Mouse (Mus musculus) kidney, embryonic 16.5 days (tissue): ENCODE measurements around the gene Olfr974. TPM values are rescaled to one million over a fixed set of nuclear protein-coding genes. Genes with fewer than 3 reads are reported as not detected.
"Not testable (repeated sequence)": the region's sequence is repeated elsewhere in the genome, so short reads cannot be mapped to it uniquely, and the experiment has no call there.

Experiments used
- ATAC-seq: fragments of 200-750 bp; cut with Nextera tagmentation; 2 replicates; pipeline ENCODE4 v1.8.0; 2017; ENCODE audit warnings: moderate TSS enrichment; ENCODE audit not compliant: low FRiP score, low TSS enrichment
- H3K27ac ChIP-seq: fragments of 300-500 bp; sonication (generic); 2 replicates; pipeline ENCODE4 v1.5.1; 2014; ENCODE audit warnings: low read length
- H3K27me3 ChIP-seq: fragments of 300-500 bp; sonication (generic); 2 replicates; pipeline ENCODE4 v1.6.1; 2014; ENCODE audit warnings: low read length, control low read depth, mixed read lengths; ENCODE audit not compliant: insufficient read depth
- H3K36me3 ChIP-seq: fragments of 300-500 bp; sonication (generic); 2 replicates; pipeline ENCODE4 v1.6.1; 2014; ENCODE audit warnings: low read length, control low read depth, mixed read lengths; ENCODE audit not compliant: insufficient read depth
- H3K4me1 ChIP-seq: fragments of 300-500 bp; sonication (generic); 2 replicates; pipeline ENCODE4 v1.6.1; 2014; ENCODE audit warnings: low read length, control low read depth, mixed read lengths; ENCODE audit not compliant: insufficient read depth
- H3K4me2 ChIP-seq: fragments of 300-500 bp; sonication (generic); replicated peaks from 2 replicates; pipeline ENCODE4 v1.6.1; 2014; ENCODE audit warnings: low read depth, low read length
- H3K4me3 ChIP-seq: fragments of 300-500 bp; sonication (generic); 2 replicates; pipeline ENCODE4 v1.5.1; 2014; ENCODE audit warnings: mild to moderate bottlenecking, low read length
- H3K9ac ChIP-seq: fragments of 300-500 bp; sonication (generic); replicated peaks from 2 replicates; pipeline ENCODE4 v1.6.1; 2014; ENCODE audit warnings: low read length
- H3K9me3 ChIP-seq: fragments of 300-500 bp; sonication (generic); 2 replicates; pipeline ENCODE4 v1.6.1; 2016; ENCODE audit warnings: low read length, control low read depth
- WGBS: fragments of 180-500 bp; shearing (Covaris S2); extraction: QIAGEN DNeasy Blood & Tissue Kit; methylation state at CpG from one replicate; pipeline ENCODE4 v1.1.7; 2014; 5-methylcytosine and 5-hydroxymethylcytosine counted together
- polyA plus RNA-seq: library from polyadenylated mRNA; unstranded; fragments of >200 nt; fragmentation: Nextera tagmentation; extraction: Ambion mirVana; gene quantifications from 2 replicates; pipeline ENCODE4 v1.2.1, GENCODE M21; 2015

The Olfr974 gene
- polyA plus RNA-seq = not detected in 2 replicates

GRCm38 (mm10) chr9:39937201-39937600 is at the start of gene Olfr974:
Olfr974 (plus strand) TSS chr9:39937501.
- H3K9ac ChIP-seq = no peak within 1 kb of the TSS
- H3K27ac ChIP-seq = no peak within 1 kb of the TSS
- H3K4me3 ChIP-seq = no peak within 1 kb of the TSS
- ATAC-seq = no peak
- WGBS = 85% methylated on average over 1 of the region's 1 CpGs
- no peak within 1 kb of the TSS for H3K4me2 ChIP-seq
- H3K4me1 ChIP-seq = no peaks in the 10 kb centered on the region
- no peaks in the 10 kb centered on the region for H3K27me3 ChIP-seq
- H3K9me3 ChIP-seq = no peaks in the 10 kb centered on the region
- H3K36me3 ChIP-seq = no peaks in the 10 kb centered on the region

GRCm38 (mm10) chr9:39905106-39905505 is 32.2 kb upstream of the Olfr974 start:
- no peak for ATAC-seq
- 77% methylated on average over 6 of the region's 6 CpGs for WGBS
- H3K9me3 ChIP-seq = no peaks in the 10 kb centered on the region

GRCm38 (mm10) chr9:39907036-39907435 is 30.3 kb upstream of the Olfr974 start, which contains the start of gene Olfr229:
Olfr229 (plus strand) TSS chr9:39907336.
- no peak for ATAC-seq
- 73% methylated on average over 2 of the region's 2 CpGs for WGBS
- no peak within 1 kb of the TSS for H3K9ac ChIP-seq
- no peaks in the 10 kb centered on the region for H3K9me3 ChIP-seq
- no peaks in the 10 kb centered on the region for H3K36me3 ChIP-seq
- no peaks in the 10 kb centered on the region for H3K4me1 ChIP-seq
- no peak within 1 kb of the TSS for H3K27ac ChIP-seq
- H3K4me2 ChIP-seq = no peak within 1 kb of the TSS
- H3K4me3 ChIP-seq = no peak within 1 kb of the TSS
- H3K27me3 ChIP-seq = no peaks in the 10 kb centered on the region

More at GRCm38 (mm10) chr9:39905106-39905505, 32.2 kb upstream of the Olfr974 start:
- Histone ChIP-seq H3K27me3 (no peaks in the 10 kb centered on the region), H3K4me2 (no peak overlapping the region), H3K9ac (no peak overlapping the region), H3K4me3 (no peak overlapping the region), H3K4me1 (no peaks in the 10 kb centered on the region), H3K27ac (no peak overlapping the region), H3K36me3 (no peaks in the 10 kb centered on the region)

- Histone ChIP-seq H3K9me3 (no peaks in the 10 kb centered on the region), H3K4me3 (no peak overlapping the region), H3K27me3 (no peaks in the 10 kb centered on the region), H3K9ac (no peak overlapping the region), H3K4me1 (no peaks in the 10 kb centered on the region), H3K36me3 (no peaks in the 10 kb centered on the region), H3K4me2 (no peak overlapping the region), H3K27ac (no peak overlapping the region)
- ATAC-seq = no peak
- WGBS = 77% methylated on average over 3 of the region's 3 CpGs
These were observed 27.4 kb upstream of the Olfr974 start for GRCm38 (mm10) chr9:39909939-39910338.

DNA sequence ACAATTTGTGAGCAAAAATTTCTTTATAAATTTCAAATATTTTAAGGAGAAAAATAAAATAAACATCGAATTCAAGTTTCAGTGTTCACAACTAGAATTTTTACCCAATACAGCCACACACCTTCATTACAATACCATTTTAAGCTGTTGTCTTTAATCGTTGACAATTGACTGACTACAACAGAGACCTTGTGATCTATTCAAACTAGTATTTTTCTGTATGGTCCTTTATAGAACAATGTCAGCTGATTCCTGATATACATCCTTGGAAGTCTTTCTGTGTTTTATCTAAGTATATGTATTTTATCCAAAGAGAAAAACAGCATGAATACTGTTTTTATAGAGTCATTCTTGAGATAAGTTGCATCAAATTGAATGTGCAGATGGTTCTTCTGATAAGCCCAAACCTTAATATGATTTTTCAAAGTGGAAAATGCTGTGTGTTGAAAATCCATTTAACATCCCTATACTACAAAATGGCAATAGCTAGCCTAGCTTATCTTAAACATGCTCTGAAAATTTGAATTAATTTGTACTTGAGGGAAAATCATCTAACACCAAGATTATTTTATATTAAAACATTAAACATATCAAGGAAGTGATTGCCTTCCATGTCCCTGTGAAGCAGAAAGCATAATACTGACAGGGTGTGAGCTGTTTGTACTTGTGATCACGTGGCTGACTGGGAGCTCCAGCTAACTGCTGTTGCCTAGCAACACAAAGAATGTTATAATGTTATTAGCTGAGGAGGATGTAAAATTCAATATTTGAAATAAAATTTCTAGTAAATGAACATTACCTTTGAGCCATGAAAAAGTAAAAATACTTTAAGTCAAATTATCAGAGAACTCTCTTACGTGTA is 9.1 kb upstream of the Olfr974 start:
- ATAC-seq, H3K27me3 ChIP-seq, H3K4me3 ChIP-seq, H3K27ac ChIP-seq, H3K9ac ChIP-seq, H3K4me2 ChIP-seq, H3K4me1 ChIP-seq, H3K36me3 ChIP-seq, H3K9me3 ChIP-seq: not testable (repeated sequence)
- WGBS = no CpG with 5 or more reads among the region's 4 CpGs

- not testable (repeated sequence) for H3K4me1 ChIP-seq, ATAC-seq, H3K9ac ChIP-seq, H3K4me2 ChIP-seq, H3K36me3 ChIP-seq, H3K4me3 ChIP-seq, H3K9me3 ChIP-seq, H3K27ac ChIP-seq, H3K27me3 ChIP-seq
- WGBS = 63% methylated on average over 1 of the region's 1 CpGs
These were observed 8.5 kb upstream of the Olfr974 start for GRCm38 (mm10) chr9:39928837-39929236.

DNA sequence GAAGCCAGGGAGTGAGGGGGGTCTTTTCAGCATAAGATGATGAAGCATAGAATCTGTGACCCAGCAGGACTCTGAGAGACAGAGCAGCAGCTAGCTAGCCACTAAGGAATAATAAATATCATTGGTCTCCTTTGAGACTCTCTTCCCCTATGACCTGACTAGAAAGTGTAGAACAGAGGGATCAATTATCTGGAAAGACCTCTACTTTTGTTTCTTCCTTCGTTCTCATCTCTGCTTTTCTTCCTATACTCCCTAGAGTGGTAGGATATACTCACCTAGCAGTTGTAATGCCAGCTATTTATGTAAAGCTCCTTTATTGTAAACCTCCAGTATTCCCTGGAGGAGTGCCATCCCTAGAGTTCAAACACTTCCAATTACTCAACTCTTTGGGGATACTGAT is 14.6 kb downstream of the Olfr974 start, which contains the start of gene Olfr975:
Gene Olfr975, minus strand, starts transcription at position 101 of the 400 bp plus-strand sequence.
- 81% methylated on average over 1 of the region's 1 CpGs for WGBS
- no peaks in the 10 kb centered on the region for H3K4me1 ChIP-seq
- no peaks in the 10 kb centered on the region for H3K36me3 ChIP-seq
- ATAC-seq = no peak
- H3K9me3 ChIP-seq = no peaks in the 10 kb centered on the region
- no peaks in the 10 kb centered on the region for H3K27me3 ChIP-seq
- H3K4me3 ChIP-seq = no peak within 1 kb of the TSS
- no peak within 1 kb of the TSS for H3K4me2 ChIP-seq
- H3K27ac ChIP-seq = no peak within 1 kb of the TSS
- no peak within 1 kb of the TSS for H3K9ac ChIP-seq

GRCm38 (mm10) chr9:39961033-39961432 is 23.7 kb downstream of the Olfr974 start, which contains the start of gene Olfr976:
Olfr976 (minus strand) TSS chr9:39961133.
- not testable (repeated sequence) for H3K27ac ChIP-seq, H3K4me2 ChIP-seq, H3K36me3 ChIP-seq, H3K4me3 ChIP-seq, H3K27me3 ChIP-seq, ATAC-seq, H3K4me1 ChIP-seq, H3K9me3 ChIP-seq, H3K9ac ChIP-seq
- 85% methylated on average over 5 of the region's 9 CpGs for WGBS

DNA sequence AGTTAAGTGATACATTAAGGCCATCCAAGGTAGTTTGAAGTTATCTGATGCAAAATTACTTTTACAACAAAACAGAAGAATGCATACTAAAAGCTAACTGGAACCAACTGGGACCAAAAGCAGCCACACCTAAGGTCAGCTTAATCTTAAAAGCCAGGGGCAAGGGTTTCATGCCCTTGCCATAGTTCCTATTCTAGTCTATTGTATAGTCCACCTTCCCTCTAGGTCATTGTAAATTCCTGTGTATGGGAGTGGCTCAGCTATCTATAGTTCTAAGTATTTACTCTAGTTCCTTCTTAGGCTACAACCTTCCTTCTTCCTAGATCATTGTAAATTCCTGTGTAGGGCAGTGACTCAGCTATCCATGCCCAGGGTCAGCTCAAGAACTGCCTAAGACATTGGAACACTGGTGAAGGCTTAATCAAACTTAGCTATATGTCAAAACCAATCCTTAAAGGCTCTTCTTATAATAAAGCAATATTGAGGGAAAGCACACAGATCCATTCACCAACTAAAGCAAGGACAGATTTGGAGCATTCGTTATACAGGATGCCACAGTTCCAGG is 39.4 kb downstream of the Olfr974 start:
- H3K9ac ChIP-seq, H3K4me1 ChIP-seq, H3K36me3 ChIP-seq, ATAC-seq, H3K4me3 ChIP-seq, H3K4me2 ChIP-seq, H3K9me3 ChIP-seq, H3K27ac ChIP-seq, H3K27me3 ChIP-seq: not testable (repeated sequence)
- WGBS = 86% methylated on average over 1 of the region's 1 CpGs

DNA sequence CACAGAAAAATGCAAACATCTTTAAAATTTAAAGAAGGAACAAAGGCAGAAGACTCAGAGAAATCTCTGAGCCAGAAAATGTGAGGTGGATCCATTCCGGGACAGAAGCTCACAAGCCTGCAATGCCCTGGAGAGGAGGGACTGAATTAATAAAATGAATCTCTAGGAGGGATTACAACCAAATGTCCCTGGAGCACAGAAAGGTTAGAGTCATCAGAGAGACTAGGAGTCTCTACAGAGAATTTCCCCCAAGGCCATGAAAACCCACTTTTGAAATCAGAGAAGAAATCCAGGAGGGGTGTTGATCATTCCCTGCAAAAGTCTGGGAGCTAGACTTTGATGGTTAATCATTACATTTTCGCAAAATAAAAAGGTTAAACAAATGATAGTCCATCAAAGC is 54.5 kb downstream of the Olfr974 start, which contains the start of gene Olfr978:
Gene Olfr978, plus strand, starts transcription at position 301 of the 400 bp plus-strand sequence.
- no peak within 1 kb of the TSS for H3K4me2 ChIP-seq
- H3K4me3 ChIP-seq = no peak within 1 kb of the TSS
- H3K36me3 ChIP-seq = no peaks in the 10 kb centered on the region
- H3K4me1 ChIP-seq = no peaks in the 10 kb centered on the region
- no peak for ATAC-seq
- WGBS = 93% methylated on average over 2 of the region's 2 CpGs
- H3K27me3 ChIP-seq = no peaks in the 10 kb centered on the region
- no peaks in the 10 kb centered on the region for H3K9me3 ChIP-seq
- no peak within 1 kb of the TSS for H3K9ac ChIP-seq
- no peak within 1 kb of the TSS for H3K27ac ChIP-seq
